Mouse (Mus musculus) liver, embryonic 15.5 days (tissue): ENCODE measurements around the gene Cd38. TPM values are rescaled to one million over a fixed set of nuclear protein-coding genes. Genes with fewer than 3 reads are reported as not detected.

Source experiments
- ATAC-seq: fragments of 200-750 bp; cut with Nextera tagmentation; 2 replicates; pipeline ENCODE4 v1.8.0; 2017; ENCODE audit warnings: moderate number of reproducible peaks, mild to moderate bottlenecking, moderate library complexity; ENCODE audit not compliant: insufficient read depth
- H3K27ac ChIP-seq: fragments of 300-500 bp; sonication (generic); replicated peaks from 2 replicates; pipeline ENCODE4 v1.5.1; 2015; ENCODE audit warnings: mild to moderate bottlenecking, inconsistent platforms
- H3K27me3 ChIP-seq: fragments of 300-500 bp; sonication (generic); 2 replicates; pipeline ENCODE4 v1.6.1; 2015; ENCODE audit warnings: mild to moderate bottlenecking, inconsistent platforms
- H3K36me3 ChIP-seq: fragments of 300-500 bp; sonication (generic); replicated peaks from 2 replicates; pipeline ENCODE4 v1.6.1; 2015; ENCODE audit warnings: moderate library complexity, mild to moderate bottlenecking, inconsistent platforms
- H3K4me1 ChIP-seq: fragments of 300-500 bp; sonication (generic); replicated peaks from 2 replicates; pipeline ENCODE4 v1.6.1; 2015; ENCODE audit warnings: inconsistent platforms
- H3K4me2 ChIP-seq: fragments of 300-500 bp; sonication (generic); 2 replicates; pipeline ENCODE4 v1.6.1; 2015; ENCODE audit warnings: moderate library complexity, mild to moderate bottlenecking, inconsistent platforms
- H3K4me3 ChIP-seq: fragments of 300-500 bp; sonication (generic); replicated peaks from 2 replicates; pipeline ENCODE4 v1.5.1; 2015; ENCODE audit warnings: mild to moderate bottlenecking, inconsistent platforms
- H3K9ac ChIP-seq: fragments of 300-500 bp; sonication (generic); 2 replicates; pipeline ENCODE4 v1.6.1; 2015; ENCODE audit warnings: moderate library complexity, mild to moderate bottlenecking, inconsistent platforms
- H3K9me3 ChIP-seq: fragments of 300-500 bp; sonication (generic); replicated peaks from 2 replicates; pipeline ENCODE4 v1.6.1; 2016; ENCODE audit warnings: inconsistent platforms
- WGBS: fragments of 180-500 bp; shearing (Covaris S2); methylation state at CpG from one replicate; pipeline ENCODE4 v1.1.7; 2015; ENCODE audit warnings: mixed read lengths; ENCODE audit not compliant: insufficient replicate concordance; 5-methylcytosine and 5-hydroxymethylcytosine counted together
- polyA plus RNA-seq: library from polyadenylated mRNA; unstranded; fragments of >200 nt; fragmentation: Nextera tagmentation; extraction: Ambion mirVana; gene quantifications from 2 replicates; pipeline ENCODE4 v1.2.1, GENCODE M21; 2015

Cd38 gene
- polyA plus RNA-seq, 1 experiment from 2014 or later: 13.2 TPM

- no peak overlapping the region for H3K9ac ChIP-seq
- H3K4me3 ChIP-seq: peak overlapping the region; percentile 37
- peak overlapping the region; percentile 64 for H3K4me2 ChIP-seq
- WGBS: 5% methylated on average over 27 of the region's 27 CpGs
- peaks cover 11% of the 10 kb centered on the region for H3K4me1 ChIP-seq
- H3K27ac ChIP-seq: peak overlapping the region; percentile 61; the same call in 1 of the 2 replicates
- H3K27me3 ChIP-seq: peaks cover 4% of the 10 kb centered on the region
- ATAC-seq: peak; percentile 94
- H3K9me3 ChIP-seq: no peaks in the 10 kb centered on the region
- no peaks in the 10 kb centered on the region for H3K36me3 ChIP-seq
Measured at GRCm38 (mm10) chr5:43948111-43948743, 79.9 kb downstream of the Cd38 start.

- no peak overlapping the region for H3K9ac ChIP-seq
- no peak for ATAC-seq
Measured at GRCm38 (mm10) chr5:43948748-43949275, 80.5 kb downstream of the Cd38 start.

GRCm38 (mm10) chr5:43953241-43953640 is 84.9 kb downstream of the Cd38 start:
- no peak for ATAC-seq
- no peaks in the 10 kb centered on the region for H3K9me3 ChIP-seq
- H3K4me2 ChIP-seq: no peak overlapping the region
- no peaks in the 10 kb centered on the region for H3K36me3 ChIP-seq
- no peaks in the 10 kb centered on the region for H3K27me3 ChIP-seq
- 38% methylated on average over 1 of the region's 1 CpGs for WGBS
- peaks cover 4% of the 10 kb centered on the region for H3K4me1 ChIP-seq
- no peak overlapping the region for H3K4me3 ChIP-seq
- H3K27ac ChIP-seq: no peak overlapping the region
- no peak overlapping the region for H3K9ac ChIP-seq

More at GRCm38 (mm10) chr5:43948748-43949275, 80.5 kb downstream of the Cd38 start:
- Histone ChIP-seq H3K36me3 (no peaks in the 10 kb centered on the region), H3K4me1 (peaks cover 11% of the 10 kb centered on the region), H3K9me3 (no peaks in the 10 kb centered on the region), H3K27me3 (peaks cover 4% of the 10 kb centered on the region), H3K4me2 (peak overlapping the region; percentile 64), H3K4me3 (0 out of 2 replicates have a peak overlapping the region, but pooled peaks have one; percentile 37), H3K27ac (0 out of 2 replicates have a peak overlapping the region, but pooled peaks have one; percentile 61)
- WGBS: 6% methylated on average over 8 of the region's 8 CpGs

- H3K4me1 ChIP-seq: no peaks in the 10 kb centered on the region
- no peaks in the 10 kb centered on the region for H3K9me3 ChIP-seq
- no peak for ATAC-seq
- no peaks in the 10 kb centered on the region for H3K27me3 ChIP-seq
- no peak overlapping the region for H3K9ac ChIP-seq
- H3K4me2 ChIP-seq: no peak overlapping the region
- no peak overlapping the region for H3K27ac ChIP-seq
- H3K36me3 ChIP-seq: no peaks in the 10 kb centered on the region
- 58% methylated on average over 3 of the region's 3 CpGs for WGBS
- H3K4me3 ChIP-seq: no peak overlapping the region
Measured at GRCm38 (mm10) chr5:43959884-43960440, 91.6 kb downstream of the Cd38 start.

DNA sequence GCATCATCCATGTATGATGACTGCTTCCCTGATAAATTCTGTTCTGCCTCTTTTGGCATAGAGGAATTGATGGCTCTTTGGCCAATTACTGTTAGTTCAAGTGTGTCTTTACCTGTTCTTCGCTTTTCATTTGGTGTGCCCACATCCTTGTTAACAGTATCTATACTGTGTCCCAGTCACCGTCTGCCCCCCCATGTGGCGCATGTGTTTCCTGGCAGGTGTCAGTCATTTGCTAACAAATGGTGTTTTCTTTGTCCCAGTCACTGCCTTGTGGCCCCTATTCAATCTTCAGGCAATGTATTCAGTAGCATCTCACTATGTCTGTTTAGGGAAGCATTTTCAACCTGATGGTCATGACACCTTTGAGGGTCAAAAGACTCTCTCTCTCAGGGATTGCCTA is 92.7 kb downstream of the Cd38 start:
- 75% methylated on average over 3 of the region's 3 CpGs for WGBS
- H3K9ac ChIP-seq: no peak overlapping the region
- no peak overlapping the region for H3K4me3 ChIP-seq
- no peak overlapping the region for H3K27ac ChIP-seq
- no peak for ATAC-seq
- no peak overlapping the region for H3K4me2 ChIP-seq
- no peaks in the 10 kb centered on the region for H3K36me3 ChIP-seq
- no peaks in the 10 kb centered on the region for H3K4me1 ChIP-seq
- no peaks in the 10 kb centered on the region for H3K9me3 ChIP-seq
- H3K27me3 ChIP-seq: no peaks in the 10 kb centered on the region

Other genes with a start within 250 kb of the Cd38 start
- 1.3 and 1.6 TPM in 2 replicates for gene Cc2d2a, start 206.2 kb upstream of the Cd38 start, polyA plus RNA-seq
- gene Bst1, start 49.7 kb upstream of the Cd38 start, polyA plus RNA-seq: 1.5 and 1.8 TPM in 2 replicates
- gene Fbxl5, start 46.9 kb upstream of the Cd38 start, polyA plus RNA-seq: 18.7 and 20.0 TPM in 2 replicates
- gene Gm7879, start 44.6 kb downstream of the Cd38 start, polyA plus RNA-seq: 0.28 and 0.62 TPM in 2 replicates
- 0.44 and 0.91 TPM in 2 replicates for gene Fgfbp1, start 113.2 kb downstream of the Cd38 start, polyA plus RNA-seq
- gene Prom1, start 233.5 kb downstream of the Cd38 start, polyA plus RNA-seq: 15.7 and 17.6 TPM in 2 replicates